Mouse (Mus musculus) yolk sac, embryonic 10.5 days (tissue): ENCODE results near the gene Hpd.
A peak's percentile ranks its signal among the peaks of the same experiment; 100 is the strongest.
"Not testable (repeated sequence)": the region's sequence is repeated elsewhere in the genome, so short reads cannot be mapped to it uniquely, and the experiment has no call there.

ENCODE experiments used
- DNase-seq: peaks from one replicate; pipeline ENCODE4 v3.0.0-alpha.2; 2017; ENCODE audit warnings: low spot score

Gene Hpd

GRCm38 (mm10) chr5:123182651-123183050 is at the start of gene Hpd:
Hpd (minus strand) TSS chr5:123182727.
- DNase-seq = no peak

DNA sequence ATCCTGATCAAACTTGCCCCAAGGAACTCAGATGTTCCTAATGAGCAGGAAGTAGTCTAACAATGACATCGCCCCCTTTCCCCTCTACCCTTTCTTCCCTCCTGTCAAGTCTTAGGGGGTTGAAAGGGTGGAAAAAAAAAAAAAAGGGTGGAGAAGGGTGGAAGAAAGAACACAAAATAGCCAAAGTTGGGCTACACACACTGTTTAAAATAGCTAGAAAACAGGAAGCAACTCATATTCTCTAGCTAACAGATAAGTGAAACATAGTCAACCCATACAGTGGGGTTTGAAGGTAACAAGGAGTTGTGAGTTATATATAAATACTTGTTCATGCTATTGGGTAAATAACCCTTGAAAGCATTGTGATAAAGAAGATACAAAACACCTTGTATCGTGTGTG is 49.7 kb upstream of the Hpd start:
- no peak for DNase-seq

- no peak for DNase-seq
These were observed 46.8 kb upstream of the Hpd start for GRCm38 (mm10) chr5:123229296-123229695.

DNA sequence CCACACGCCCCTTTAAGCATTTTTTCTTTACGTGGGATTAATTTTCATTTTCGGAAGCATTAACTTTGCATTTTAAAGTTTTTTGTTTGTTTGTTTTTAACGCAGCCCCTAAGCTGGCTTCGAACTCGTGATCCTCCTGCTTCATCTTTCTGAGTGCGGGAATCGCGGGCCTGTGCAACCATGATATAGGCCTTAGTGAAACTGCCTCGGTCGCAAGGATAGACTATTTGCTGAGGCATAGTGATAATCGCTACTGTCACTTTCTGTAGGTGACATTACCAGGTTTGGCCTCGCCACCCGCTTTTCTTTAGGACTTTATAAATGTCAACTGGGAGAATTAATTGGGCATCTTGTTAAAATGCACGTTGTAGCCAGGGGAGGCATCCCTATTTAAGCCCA is 46.0 kb upstream of the Hpd start:
- no peak for DNase-seq

DNA sequence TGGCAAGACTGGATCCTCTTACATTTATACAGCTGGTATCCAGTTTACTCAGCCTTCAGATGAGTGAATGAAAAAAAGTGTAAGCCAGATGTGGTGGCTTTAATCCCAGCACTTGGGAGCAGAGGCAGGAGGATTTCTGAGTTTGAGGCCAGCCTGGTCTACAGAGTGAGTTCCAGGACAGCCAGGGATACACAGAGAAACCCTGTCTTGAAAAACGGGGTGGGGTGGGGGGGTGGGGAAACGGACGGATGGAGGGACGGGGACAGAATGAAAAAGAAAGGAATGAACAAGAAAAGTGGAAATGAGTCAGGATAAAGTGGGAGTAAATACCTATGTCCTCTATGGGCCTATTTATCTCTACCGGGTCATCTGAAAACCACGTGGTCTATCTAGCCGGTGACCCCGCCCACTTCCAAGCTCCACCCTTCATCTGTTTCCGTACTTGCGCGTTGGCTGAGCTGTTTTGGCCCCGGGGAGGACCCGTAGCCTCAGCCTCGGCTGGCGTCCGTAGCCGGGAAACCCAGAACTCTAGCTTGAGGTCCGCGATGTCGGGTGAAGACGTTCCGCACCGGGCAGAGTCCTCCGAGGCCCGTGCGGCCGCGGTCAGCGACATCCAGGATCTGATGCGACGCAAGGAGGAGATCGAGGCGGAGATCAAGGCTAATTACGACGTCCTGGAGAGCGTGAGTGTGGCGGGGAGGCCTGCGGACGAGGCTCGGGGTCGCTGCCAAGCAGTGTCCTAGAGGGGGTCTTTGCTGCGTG is 45.4 kb upstream of the Hpd start:
- DNase-seq = peak; percentile 92

DNA sequence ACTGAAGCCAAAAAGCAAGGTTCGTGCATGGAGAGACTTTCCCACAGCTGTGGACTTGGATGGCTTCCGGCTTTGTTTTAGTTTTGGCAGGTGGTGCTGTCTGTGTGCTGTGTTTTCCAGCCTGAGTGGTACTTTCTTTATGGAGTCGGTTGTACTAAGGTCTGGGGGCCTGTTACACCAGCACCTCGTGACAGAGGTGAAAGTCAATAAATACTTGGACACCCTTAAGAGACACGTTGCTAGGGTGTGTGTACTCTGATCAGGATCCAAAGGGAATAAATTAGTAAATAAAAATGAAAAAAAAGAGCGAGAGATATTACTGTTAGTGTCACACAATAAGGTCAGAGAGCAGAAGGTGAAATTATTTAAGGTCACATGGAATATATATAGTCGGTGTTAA is 44.3 kb upstream of the Hpd start:
- no peak for DNase-seq

- DNase-seq = not testable (repeated sequence)
These were observed 41.3 kb upstream of the Hpd start for GRCm38 (mm10) chr5:123223861-123224260.

- peak; percentile 35 for DNase-seq
These were observed 40.5 kb upstream of the Hpd start for GRCm38 (mm10) chr5:123223051-123223410.

GRCm38 (mm10) chr5:123222346-123223050 is 40.0 kb upstream of the Hpd start:
- not testable (repeated sequence) for DNase-seq

DNA sequence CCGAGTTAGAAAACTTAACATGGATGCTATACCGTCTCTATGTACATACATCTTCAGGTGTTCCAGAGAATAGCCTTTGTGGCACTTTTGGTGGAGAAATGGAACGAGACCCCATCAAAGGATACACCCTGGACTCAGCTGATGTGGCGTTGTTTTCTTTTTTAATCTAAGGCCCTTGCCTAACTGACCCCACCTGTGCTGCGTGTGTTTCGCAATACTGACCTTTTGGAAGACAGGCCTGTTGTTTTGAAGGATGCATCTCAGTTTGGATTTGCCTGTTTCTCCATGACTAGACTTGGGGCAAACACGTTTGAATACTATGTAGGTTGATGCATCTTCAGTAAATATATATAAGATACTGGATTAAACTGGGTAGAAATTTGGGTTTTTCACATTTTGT is 21.1 kb upstream of the Hpd start:
- peak; percentile 47 for DNase-seq

GRCm38 (mm10) chr5:123202771-123203170 is 20.2 kb upstream of the Hpd start:
- DNase-seq = not testable (repeated sequence)

- no peak for DNase-seq
These were observed 19.5 kb upstream of the Hpd start for GRCm38 (mm10) chr5:123201987-123202386.

- DNase-seq = peak; percentile 39
These were observed 19.0 kb upstream of the Hpd start for GRCm38 (mm10) chr5:123201523-123201892.

- DNase-seq = not testable (repeated sequence)
These were observed 18.4 kb upstream of the Hpd start for GRCm38 (mm10) chr5:123200816-123201522.

DNA sequence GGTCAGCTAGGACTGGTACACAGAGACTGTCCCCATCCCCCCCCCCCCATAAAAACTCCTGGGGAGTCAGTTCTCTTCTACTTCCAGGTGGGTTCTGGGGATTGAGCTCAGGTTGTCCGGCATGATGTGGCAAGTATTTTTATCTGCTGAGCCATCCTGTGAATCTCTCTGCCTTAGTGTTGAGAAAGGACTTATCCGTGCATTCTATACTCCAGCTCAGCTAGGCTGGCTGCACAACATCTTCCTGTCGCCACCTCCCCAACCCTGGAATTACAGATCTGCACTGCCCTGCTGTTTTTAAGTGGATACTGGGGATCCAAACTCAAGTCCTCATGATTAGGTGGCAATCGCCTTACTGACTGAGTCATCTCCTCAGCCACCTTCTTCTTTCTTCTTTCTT is 16.0 kb upstream of the Hpd start:
- no peak for DNase-seq

GRCm38 (mm10) chr5:123196746-123197145 is 14.2 kb upstream of the Hpd start:
- no peak for DNase-seq

GRCm38 (mm10) chr5:123195500-123196000 is 13.0 kb upstream of the Hpd start:
- no peak for DNase-seq

GRCm38 (mm10) chr5:123194856-123195255 is 12.3 kb upstream of the Hpd start:
- no peak for DNase-seq

- DNase-seq = no peak
These were observed 10.9 kb upstream of the Hpd start for GRCm38 (mm10) chr5:123193436-123193835.

GRCm38 (mm10) chr5:123192606-123193150 is 10.2 kb upstream of the Hpd start:
- DNase-seq = no peak

GRCm38 (mm10) chr5:123191427-123191826 is 8.9 kb upstream of the Hpd start:
- DNase-seq = no peak

DNA sequence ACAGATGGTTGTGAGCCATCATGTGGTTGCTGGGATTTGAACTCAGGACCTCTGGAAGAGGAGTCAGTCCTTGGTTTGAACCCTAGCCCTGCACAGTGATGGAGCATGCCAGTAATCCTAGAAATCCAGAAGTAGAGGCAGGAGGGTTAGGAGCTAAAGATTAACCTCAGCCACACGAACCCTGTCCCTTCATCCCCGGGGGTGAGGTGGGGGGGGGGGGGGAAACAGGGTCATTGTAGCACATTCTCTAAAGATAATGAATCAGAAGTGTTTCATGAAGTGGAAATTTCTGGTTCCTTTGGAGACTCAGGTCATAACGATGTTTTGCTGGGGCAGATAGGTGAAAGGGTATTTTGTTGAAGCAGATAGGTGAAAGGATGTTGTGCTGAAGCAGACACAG is 8.4 kb upstream of the Hpd start:
- DNase-seq = no peak

- DNase-seq = no peak
These were observed 4.8 kb upstream of the Hpd start for GRCm38 (mm10) chr5:123187306-123187705.
